Mouse (Mus musculus): Measurements from ENCODE around the gene Prr13. TPM values are rescaled to one million over a fixed set of nuclear protein-coding genes. Genes with fewer than 3 reads are reported as not detected.
A peak's percentile ranks its signal among the peaks of the same experiment; 100 is the strongest.

Gene Prr13
- polyA plus RNA-seq, 2 experiments: 84.6 to 111 TPM

- Histone ChIP-seq H3K27me3 (ENCODE audit: control insufficient read depth, insufficient read depth, low read length) (no peaks in the 10 kb centered on the region), H3K4me1 (replicated peaks; ENCODE audit: control insufficient read depth in 2 of 2, insufficient read depth in 2 of 2, low read length in 1 of 2) (peaks cover 6 to 7% of the 10 kb centered on the region in 2 experiments; a peak in 3 of 4 replicates), H3K4me2 (ENCODE audit: low read depth) (peak overlapping the region; percentile 86), H3K9ac (replicated peaks) (peak overlapping the region; percentile 87), H3K27ac (no peak overlapping the region), H3K36me3 (replicated peaks; ENCODE audit: control insufficient read depth, insufficient read depth, low read depth) (peaks cover 37% of the 10 kb centered on the region), H3K9me3 (ENCODE audit: control insufficient read depth, low read length) (no peaks in the 10 kb centered on the region), H3K4me3 (ENCODE audit: insufficient read depth in 1 of 2, low read depth in 2 of 2, low read length in 2 of 2) (peak overlapping the region; percentile 80 to 100; a peak in 3 of 4 replicates)
- ATAC-seq (ENCODE audit: insufficient read depth) (no peak), DNase-seq (ENCODE audit: low read depth in 3 of 3, low spot score in 3 of 3) (no peak)
- TF ChIP-seq CTCF (IDR thresholded peaks at IDR 0.05; ENCODE audit: low read depth): no peak
- TF ChIP-seq EP300 (IDR thresholded peaks at IDR 0.05; ENCODE audit: low read depth): no peak
Observed at GRCm38 (mm10) chr15:102471727-102472126, 12.9 kb downstream of the Prr13 start.

- Histone ChIP-seq H3K27ac (no peak overlapping the region), H3K9me3 (ENCODE audit: control insufficient read depth, low read length) (no peaks in the 10 kb centered on the region), H3K36me3 (replicated peaks; ENCODE audit: control insufficient read depth, insufficient read depth, low read depth) (peaks cover 50% of the 10 kb centered on the region), H3K4me2 (ENCODE audit: low read depth) (no peak overlapping the region), H3K9ac (replicated peaks) (no peak overlapping the region), H3K4me1 (replicated peaks; ENCODE audit: control insufficient read depth in 2 of 2, insufficient read depth in 2 of 2, low read length in 1 of 2) (peaks cover 6 to 7% of the 10 kb centered on the region in 2 experiments; a peak in 3 of 4 replicates), H3K27me3 (ENCODE audit: control insufficient read depth, insufficient read depth, low read length) (no peaks in the 10 kb centered on the region), H3K4me3 (ENCODE audit: insufficient read depth in 1 of 2, low read depth in 2 of 2, low read length in 2 of 2) (no peak overlapping the region)
- no peak for TF ChIP-seq EP300 (IDR thresholded peaks at IDR 0.05; ENCODE audit: low read depth)
- TF ChIP-seq CTCF (IDR thresholded peaks at IDR 0.05; ENCODE audit: low read depth): no peak
- DNase-seq (ENCODE audit: low read depth in 3 of 3, low spot score in 3 of 3) (no peak), ATAC-seq (ENCODE audit: insufficient read depth) (no peak)
- WGBS (ENCODE audit: insufficient replicate concordance): 77% methylated on average over 2 of the region's 2 CpGs
Observed at GRCm38 (mm10) chr15:102473246-102473645, 14.4 kb downstream of the Prr13 start.

- WGBS (ENCODE audit: insufficient replicate concordance): 86% methylated on average over 2 of the region's 2 CpGs
- Histone ChIP-seq H3K4me3 (ENCODE audit: insufficient read depth in 1 of 2, low read depth in 2 of 2, low read length in 2 of 2) (no peak overlapping the region), H3K36me3 (replicated peaks; ENCODE audit: control insufficient read depth, insufficient read depth, low read depth) (peaks cover 62% of the 10 kb centered on the region), H3K27me3 (ENCODE audit: control insufficient read depth, insufficient read depth, low read length) (no peaks in the 10 kb centered on the region), H3K9ac (replicated peaks) (no peak overlapping the region), H3K27ac (no peak overlapping the region), H3K9me3 (ENCODE audit: control insufficient read depth, low read length) (no peaks in the 10 kb centered on the region), H3K4me1 (replicated peaks; ENCODE audit: control insufficient read depth in 2 of 2, insufficient read depth in 2 of 2, low read length in 1 of 2) (peaks cover 6 to 7% of the 10 kb centered on the region in 2 experiments; a peak in 3 of 4 replicates), H3K4me2 (ENCODE audit: low read depth) (no peak overlapping the region)
- ATAC-seq (ENCODE audit: insufficient read depth): no peak
- TF ChIP-seq CTCF (IDR thresholded peaks at IDR 0.05; ENCODE audit: low read depth): no peak
- TF ChIP-seq EP300 (IDR thresholded peaks at IDR 0.05; ENCODE audit: low read depth): no peak
- no peak for DNase-seq (ENCODE audit: low read depth in 3 of 3, low spot score in 3 of 3)
Observed at GRCm38 (mm10) chr15:102474520-102474919, 15.7 kb downstream of the Prr13 start.

- H3K4me3 ChIP-seq (ENCODE audit: insufficient read depth in 1 of 2, low read depth in 2 of 2, low read length in 2 of 2): no peak overlapping the region
- H3K36me3 ChIP-seq (replicated peaks; ENCODE audit: control insufficient read depth, insufficient read depth, low read depth): peaks cover 82% of the 10 kb centered on the region
- ATAC-seq (ENCODE audit: insufficient read depth) (no peak), DNase-seq (ENCODE audit: low read depth in 3 of 3, low spot score in 3 of 3) (no peak)
- H3K9me3 ChIP-seq (ENCODE audit: control insufficient read depth, low read length): no peaks in the 10 kb centered on the region
- WGBS (ENCODE audit: insufficient replicate concordance): 87% methylated on average over 3 of the region's 3 CpGs
- no peak overlapping the region for H3K27ac ChIP-seq
- H3K9ac ChIP-seq (replicated peaks): no peak overlapping the region
- H3K4me1 ChIP-seq (replicated peaks; ENCODE audit: control insufficient read depth in 2 of 2, insufficient read depth in 2 of 2, low read length in 1 of 2): no peaks in the 10 kb centered on the region
- TF ChIP-seq CTCF (IDR thresholded peaks at IDR 0.05; ENCODE audit: low read depth) (no peak), EP300 (IDR thresholded peaks at IDR 0.05; ENCODE audit: low read depth) (no peak)
- no peaks in the 10 kb centered on the region for H3K27me3 ChIP-seq (ENCODE audit: control insufficient read depth, insufficient read depth, low read length)
- no peak overlapping the region for H3K4me2 ChIP-seq (ENCODE audit: low read depth)
Observed at GRCm38 (mm10) chr15:102483136-102483535, 24.3 kb downstream of the Prr13 start.

GRCm38 (mm10) chr15:102485853-102486252, 27.0 kb downstream of the Prr13 start:
- no peaks in the 10 kb centered on the region for H3K4me1 ChIP-seq (replicated peaks; ENCODE audit: control insufficient read depth in 2 of 2, insufficient read depth in 2 of 2, low read length in 1 of 2)
- H3K4me2 ChIP-seq (ENCODE audit: low read depth): no peak overlapping the region
- no peak overlapping the region for H3K9ac ChIP-seq (replicated peaks)
- no peak overlapping the region for H3K27ac ChIP-seq
- no peak overlapping the region for H3K4me3 ChIP-seq (ENCODE audit: insufficient read depth in 1 of 2, low read depth in 2 of 2, low read length in 2 of 2)
- ATAC-seq (ENCODE audit: insufficient read depth) (0 out of 2 replicates have a peak, but pooled peaks have one; percentile 23), DNase-seq (ENCODE audit: low read depth in 3 of 3, low spot score in 3 of 3) (no peak)
- H3K27me3 ChIP-seq (ENCODE audit: control insufficient read depth, insufficient read depth, low read length): no peaks in the 10 kb centered on the region
- 91% methylated on average over 12 of the region's 12 CpGs for WGBS (ENCODE audit: insufficient replicate concordance)
- TF ChIP-seq EP300 (IDR thresholded peaks at IDR 0.05; ENCODE audit: low read depth): no peak
- TF ChIP-seq CTCF (IDR thresholded peaks at IDR 0.05; ENCODE audit: low read depth): no peak
- peaks cover 89% of the 10 kb centered on the region for H3K36me3 ChIP-seq (replicated peaks; ENCODE audit: control insufficient read depth, insufficient read depth, low read depth)
- H3K9me3 ChIP-seq (ENCODE audit: control insufficient read depth, low read length): no peaks in the 10 kb centered on the region

All from liver, embryonic 14.5 days (tissue).